Mouse (Mus musculus) liver, embryonic 18 days (tissue): ENCODE data around the gene Nr1h4. TPM values are rescaled to one million over a fixed set of nuclear protein-coding genes. Genes with fewer than 3 reads are reported as not detected.

ENCODE experiments used
- polyA plus RNA-seq: library from polyadenylated mRNA; depleted of rRNA; stranded (reverse); fragments of >200 nt; gene quantifications from 2 replicates; pipeline ENCODE4 v1.2.3, GENCODE M21; 2012; rRNA removed

The Nr1h4 gene
- 36.3 and 37.9 TPM in 2 replicates for polyA plus RNA-seq

GRCm38 (mm10) chr10:89532929-89533727 lies at the start of gene Nr1h4:
Gene Nr1h4 (minus strand): TSS chr10:89533585.

DNA sequence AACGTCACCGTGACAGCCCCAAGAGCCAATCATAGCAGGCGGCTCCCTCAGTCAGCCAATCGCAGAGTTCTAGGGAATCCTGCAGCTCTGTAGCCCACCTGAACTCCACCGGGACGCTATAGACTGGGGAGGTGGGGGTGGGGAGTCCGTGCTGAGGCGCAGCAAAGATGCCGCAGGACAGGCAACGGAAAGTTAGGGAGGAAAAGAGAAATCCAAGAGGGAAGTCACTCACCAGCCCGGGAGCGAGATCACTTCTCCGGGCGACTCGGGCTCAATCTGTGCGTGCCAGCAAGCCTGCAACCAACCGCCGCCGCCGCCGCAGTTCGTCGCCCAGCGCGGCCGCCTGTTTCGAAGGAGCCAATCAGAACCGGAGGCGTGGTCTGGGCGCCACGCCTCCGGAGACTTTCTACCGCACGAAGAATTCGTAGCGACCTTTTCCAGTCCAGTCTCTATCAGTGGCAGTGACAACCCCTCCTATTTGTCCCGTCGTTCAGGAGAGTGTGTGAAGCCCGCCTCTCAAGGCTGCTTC lies 89.7 kb downstream of the Nr1h4 start, which contains the start of gene Gas2l3:
Gene Gas2l3 (minus strand): TSS at position 345 of the 529 bp plus-strand sequence.

Other genes with a start within 250 kb of the Nr1h4 start
- 0.02 and 0.14 TPM in 2 replicates for gene Ano4, start 188.8 kb downstream of the Nr1h4 start, polyA plus RNA-seq
- 2.3 and 2.4 TPM in 2 replicates for gene Gas2l3, start 89.6 kb downstream of the Nr1h4 start, polyA plus RNA-seq
- gene Slc17a8, start 87.7 kb upstream of the Nr1h4 start, polyA plus RNA-seq: 1.3 and 1.6 TPM in 2 replicates
- gene Scyl2, start 152.7 kb upstream of the Nr1h4 start, polyA plus RNA-seq: 17.9 and 18.9 TPM in 2 replicates
- 6.8 and 7.8 TPM in 2 replicates for gene Actr6, start 198.7 kb upstream of the Nr1h4 start, polyA plus RNA-seq
- 15.9 and 16.4 TPM in 2 replicates for gene Uhrf1bp1l, start 211.4 kb upstream of the Nr1h4 start, polyA plus RNA-seq